Mouse (Mus musculus) erythroblast, embryonic 14.5 days (primary cell): ENCODE measurements around the gene Klf12.

Source experiments
- GATA1 ChIP-seq: IDR thresholded peaks from 2 replicates; pipeline ENCODE4 v1.6.1; 2012; ENCODE audit warnings: low read length, inconsistent platforms, mixed read lengths
- TAL1 ChIP-seq: IDR thresholded peaks from 3 replicates; pipeline ENCODE4 v1.6.1; 2012; ENCODE audit warnings: low read length, inconsistent platforms, mixed read lengths

DNA sequence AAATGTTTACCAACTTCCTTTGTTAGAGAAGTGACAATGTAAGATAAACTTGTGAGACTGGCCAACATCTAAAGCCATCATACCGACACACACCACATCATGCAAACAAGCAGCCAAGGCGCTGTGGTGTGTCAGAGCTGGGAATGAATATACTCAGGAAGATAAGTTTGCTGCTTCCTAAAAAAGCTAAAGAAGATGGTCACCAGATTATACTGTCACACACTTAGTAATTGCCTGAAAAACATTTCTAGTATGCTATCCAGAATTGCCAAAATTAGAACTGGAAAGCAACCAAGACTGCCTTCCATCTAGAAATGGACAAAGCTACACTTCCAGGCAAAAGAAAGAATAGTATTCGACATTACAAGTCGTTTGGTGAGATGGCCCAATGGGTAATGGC is 163.4 kb downstream of the Klf12 start:
- TF ChIP-seq GATA1 (no peak), TAL1 (no peak)
